Mouse (Mus musculus): ENCODE measurements around the gene Lpin3. TPM values are rescaled to one million over a fixed set of nuclear protein-coding genes. Genes with fewer than 3 reads are reported as not detected.

The Lpin3 gene
- total and polyA plus RNA-seq, 3 experiments: 0.05 to 0.11 TPM; not detected in 1

DNA sequence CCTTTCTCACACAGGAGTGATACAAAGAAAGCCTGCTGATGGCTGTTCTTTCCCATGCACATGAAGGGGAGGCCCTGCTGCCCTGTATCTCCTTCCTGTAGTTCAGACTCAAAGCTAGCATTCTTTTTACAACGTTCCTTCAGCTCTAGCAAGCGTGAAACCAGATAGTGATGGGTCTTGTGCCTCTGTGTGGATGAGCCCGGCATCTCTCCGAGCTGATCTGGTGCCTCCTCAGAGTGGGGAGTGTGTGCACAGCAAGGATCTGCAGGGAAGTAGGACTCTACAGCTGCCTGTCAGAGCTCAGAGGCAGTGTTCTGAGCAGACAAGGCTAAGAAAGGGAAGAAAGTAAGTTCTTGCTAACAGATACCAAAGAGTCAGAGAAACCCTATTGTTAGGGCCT is 71.1 kb downstream of the Lpin3 start:
- no peak for ATAC-seq (ENCODE audit: extremely low read depth, insufficient number of reproducible peaks, low FRiP score, poor library complexity, severe bottlenecking)
- H3K4me3 ChIP-seq (ENCODE audit: low read depth, low read length): no peak overlapping the region
- peaks cover 89% of the 10 kb centered on the region for H3K36me3 ChIP-seq (replicated peaks)
- H3K9me3 ChIP-seq (replicated peaks): no peaks in the 10 kb centered on the region
- no peak for DNase-seq (ENCODE audit: low spot score)
- H3K4me1 ChIP-seq (ENCODE audit: insufficient read depth, low read depth, low read length): no peaks in the 10 kb centered on the region
- H3K27me3 ChIP-seq (ENCODE audit: insufficient read depth, low read length): no peaks in the 10 kb centered on the region
- TF ChIP-seq POLR2AphosphoS5 (IDR thresholded peaks at IDR 0.05; ENCODE audit: insufficient replicate concordance, low read depth, low read length) (no peak), CTCF (IDR thresholded peaks at IDR 0.05; ENCODE audit: low read depth, low read length) (no peak), GATA1 (IDR thresholded peaks at IDR 0.05; ENCODE audit: borderline replicate concordance, low read length) (no peak), GATA2 (IDR thresholded peaks at IDR 0.05; ENCODE audit: borderline replicate concordance, low read depth, low read length) (no peak), TAL1 (conservative IDR thresholded peaks at IDR 0.05; ENCODE audit: low read depth, low read length) (no peak)

DNA sequence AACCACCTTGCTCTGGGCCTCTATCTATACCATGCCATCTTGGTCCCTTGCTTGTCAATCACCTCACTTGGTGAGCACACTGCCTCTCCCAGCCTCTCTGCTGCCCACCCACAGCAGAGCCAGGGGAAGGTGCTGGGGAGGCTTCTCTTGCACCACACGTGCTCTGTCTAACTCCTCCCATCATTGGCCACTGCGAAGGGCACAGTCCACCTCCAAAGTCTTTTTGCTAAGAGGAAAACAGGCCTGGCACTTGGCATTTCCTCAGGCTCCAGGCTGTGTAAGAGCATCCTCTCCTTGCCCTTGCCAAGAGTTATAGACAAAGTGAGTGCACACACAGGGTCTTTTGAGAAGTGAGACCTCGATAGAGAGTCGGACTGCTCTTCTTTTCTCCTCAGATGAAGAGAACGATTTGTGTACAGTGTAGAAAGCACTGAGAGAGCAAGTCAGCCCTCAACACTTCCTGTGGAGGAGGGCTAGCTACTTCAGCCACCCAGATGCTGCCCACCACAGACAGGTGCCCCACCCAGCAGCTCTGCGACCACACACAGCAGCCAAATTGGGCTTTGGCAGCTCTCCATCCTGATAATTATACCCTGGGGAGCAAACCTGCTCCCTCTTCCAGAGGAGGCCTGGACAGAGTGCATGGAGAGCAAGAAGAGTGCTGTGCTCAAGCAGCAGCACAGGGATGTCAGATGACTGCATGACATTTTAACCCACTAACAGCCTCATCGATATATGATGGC is 72.8 kb downstream of the Lpin3 start:
- DNase-seq (ENCODE audit: low spot score) (no peak), ATAC-seq (ENCODE audit: extremely low read depth, insufficient number of reproducible peaks, low FRiP score, poor library complexity, severe bottlenecking) (no peak)
- Histone ChIP-seq H3K27me3 (ENCODE audit: insufficient read depth, low read length) (no peaks in the 10 kb centered on the region), H3K4me3 (ENCODE audit: low read depth, low read length) (no peak overlapping the region), H3K9me3 (replicated peaks) (no peaks in the 10 kb centered on the region), H3K36me3 (replicated peaks) (peaks cover 89% of the 10 kb centered on the region), H3K4me1 (ENCODE audit: insufficient read depth, low read depth, low read length) (no peaks in the 10 kb centered on the region)
- no peak for TF ChIP-seq GATA2 (IDR thresholded peaks at IDR 0.05; ENCODE audit: borderline replicate concordance, low read depth, low read length)

DNA sequence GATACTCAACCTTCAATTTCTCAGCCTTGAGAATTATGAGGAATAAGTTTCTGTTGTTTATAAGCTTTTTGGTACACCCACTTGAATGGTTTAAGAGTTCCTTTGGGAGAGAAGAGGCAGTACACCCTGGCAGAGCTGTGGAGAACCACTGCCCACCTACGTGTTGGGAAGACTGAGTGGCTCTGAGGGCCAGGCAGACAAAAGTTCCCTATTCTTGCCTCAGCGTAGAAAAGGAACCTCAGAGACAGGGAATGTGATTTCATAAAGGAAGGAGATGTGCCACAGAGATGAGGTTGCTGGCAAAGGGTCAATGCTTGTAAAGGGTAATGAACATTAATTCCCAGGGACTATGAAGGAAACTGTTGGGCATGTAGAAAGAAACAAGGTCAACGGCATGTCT is 74.1 kb downstream of the Lpin3 start:
- TF ChIP-seq GATA2 (IDR thresholded peaks at IDR 0.05; ENCODE audit: borderline replicate concordance, low read depth, low read length) (no peak), CTCF (IDR thresholded peaks at IDR 0.05; ENCODE audit: low read depth, low read length) (no peak), POLR2AphosphoS5 (IDR thresholded peaks at IDR 0.05; ENCODE audit: insufficient replicate concordance, low read depth, low read length) (no peak), GATA1 (IDR thresholded peaks at IDR 0.05; ENCODE audit: borderline replicate concordance, low read length) (no peak), TAL1 (conservative IDR thresholded peaks at IDR 0.05; ENCODE audit: low read depth, low read length) (no peak)
- Histone ChIP-seq H3K4me3 (ENCODE audit: low read depth, low read length) (no peak overlapping the region), H3K4me1 (ENCODE audit: insufficient read depth, low read depth, low read length) (no peaks in the 10 kb centered on the region), H3K27me3 (ENCODE audit: insufficient read depth, low read length) (no peaks in the 10 kb centered on the region), H3K36me3 (replicated peaks) (peaks cover 85% of the 10 kb centered on the region), H3K9me3 (replicated peaks) (no peaks in the 10 kb centered on the region)
- DNase-seq (ENCODE audit: low spot score): no peak
- no peak for ATAC-seq (ENCODE audit: extremely low read depth, insufficient number of reproducible peaks, low FRiP score, poor library complexity, severe bottlenecking)

DNA sequence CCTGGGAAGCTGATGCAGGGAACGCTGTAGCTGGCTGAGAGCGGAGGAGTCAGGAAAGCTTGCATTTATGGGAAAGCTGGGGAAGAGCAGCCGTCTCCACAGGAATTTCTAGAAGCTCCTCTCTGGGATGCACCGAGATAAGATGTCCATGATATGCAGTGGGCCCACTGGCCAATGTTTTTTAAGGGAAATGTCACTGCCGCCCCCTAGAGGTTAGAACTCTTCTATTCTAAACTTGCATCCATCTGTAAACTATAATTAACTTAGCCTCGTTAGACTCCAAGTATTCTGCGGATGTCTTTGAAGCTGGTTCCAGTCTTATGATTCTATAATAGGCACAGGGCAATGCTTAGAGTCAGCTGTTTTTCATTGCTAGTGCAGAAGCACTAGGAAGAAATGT is 74.9 kb downstream of the Lpin3 start:
- no peak for DNase-seq (ENCODE audit: low spot score)
- H3K36me3 ChIP-seq (replicated peaks): peaks cover 83% of the 10 kb centered on the region
- no peak overlapping the region for H3K4me3 ChIP-seq (ENCODE audit: low read depth, low read length)
- no peaks in the 10 kb centered on the region for H3K27me3 ChIP-seq (ENCODE audit: insufficient read depth, low read length)
- no peaks in the 10 kb centered on the region for H3K4me1 ChIP-seq (ENCODE audit: insufficient read depth, low read depth, low read length)
- no peak for ATAC-seq (ENCODE audit: extremely low read depth, insufficient number of reproducible peaks, low FRiP score, poor library complexity, severe bottlenecking)
- H3K9me3 ChIP-seq (replicated peaks): no peaks in the 10 kb centered on the region
- no peak for TF ChIP-seq CTCF (IDR thresholded peaks at IDR 0.05; ENCODE audit: low read depth, low read length)
- no peak for TF ChIP-seq GATA1 (IDR thresholded peaks at IDR 0.05; ENCODE audit: borderline replicate concordance, low read length)
- no peak for TF ChIP-seq GATA2 (IDR thresholded peaks at IDR 0.05; ENCODE audit: borderline replicate concordance, low read depth, low read length)
- no peak for TF ChIP-seq TAL1 (conservative IDR thresholded peaks at IDR 0.05; ENCODE audit: low read depth, low read length)
- no peak for TF ChIP-seq POLR2AphosphoS5 (IDR thresholded peaks at IDR 0.05; ENCODE audit: insufficient replicate concordance, low read depth, low read length)

Other genes starting within 250 kb of the Lpin3 start
- 184 and 198 TPM in 2 replicates for gene Top1, start 234.8 kb upstream of the Lpin3 start, total RNA-seq (2014; fragmentation: Nextera tagmentation)
- 114 and 136 TPM in 2 replicates for gene Top1, start 234.8 kb upstream of the Lpin3 start, total RNA-seq (2017)
- 95.8 and 113 TPM in 2 replicates for gene Top1, start 234.8 kb upstream of the Lpin3 start, polyA plus RNA-seq (2012)
- gene Plcg1, start 149.4 kb upstream of the Lpin3 start, total RNA-seq (2014; fragmentation: Nextera tagmentation): 11.1 and 17.5 TPM in 2 replicates
- 31.5 and 38.9 TPM in 2 replicates for gene Plcg1, start 149.4 kb upstream of the Lpin3 start, total RNA-seq (2017)
- gene Plcg1, start 149.4 kb upstream of the Lpin3 start, polyA plus RNA-seq (2012): 4.1 and 5.1 TPM in 2 replicates
- gene Zhx3, start 7.7 kb upstream of the Lpin3 start, total RNA-seq (2014; fragmentation: Nextera tagmentation): 8.4 and 12.2 TPM in 2 replicates
- 6.7 and 8.2 TPM in 2 replicates for gene Zhx3, start 7.7 kb upstream of the Lpin3 start, total RNA-seq (2017)
- gene Zhx3, start 7.7 kb upstream of the Lpin3 start, polyA plus RNA-seq (2012): 1.6 and 1.7 TPM in 2 replicates
- gene Emilin3, start 31.7 kb downstream of the Lpin3 start, total RNA-seq (2014; fragmentation: Nextera tagmentation): not detected in 2 replicates
- gene Emilin3, start 31.7 kb downstream of the Lpin3 start, total RNA-seq (2017): 0.05 and 0.06 TPM in 2 replicates
- 0.02 TPM in 1 of 2 replicates, not detected in the other for gene Emilin3, start 31.7 kb downstream of the Lpin3 start, polyA plus RNA-seq (2012)
- 69.4 and 79.5 TPM in 2 replicates for gene Chd6, start 228.4 kb downstream of the Lpin3 start, total RNA-seq (2014; fragmentation: Nextera tagmentation)
- 34.2 and 39.1 TPM in 2 replicates for gene Chd6, start 228.4 kb downstream of the Lpin3 start, total RNA-seq (2017)
- 6.4 and 9.7 TPM in 2 replicates for gene Chd6, start 228.4 kb downstream of the Lpin3 start, polyA plus RNA-seq (2012)